Mouse (Mus musculus) lung, postnatal 0 days (tissue): ENCODE measurements around the gene Tbccd1. TPM values are rescaled to one million over a fixed set of nuclear protein-coding genes. Genes with fewer than 3 reads are reported as not detected.

Experiments used
- ATAC-seq: fragments of 200-750 bp; cut with Nextera tagmentation; 2 replicates; pipeline ENCODE4 v1.8.0; 2017; ENCODE audit warnings: moderate library complexity
- DNase-seq: peaks from one replicate; pipeline ENCODE4 v3.0.0-alpha.2; 2016; ENCODE audit warnings: low spot score
- H3K27ac ChIP-seq: fragments of 300-500 bp; sonication (generic); 2 replicates; pipeline ENCODE4 v1.5.1; 2014; ENCODE audit warnings: antibody characterized with exemption, mild to moderate bottlenecking, low read length, mixed read lengths
- H3K27me3 ChIP-seq: fragments of 300-500 bp; sonication (generic); replicated peaks from 2 replicates; pipeline ENCODE4 v1.6.1; 2014; ENCODE audit warnings: low read length, mixed read lengths; ENCODE audit not compliant: insufficient read depth
- H3K36me3 ChIP-seq: fragments of 300-500 bp; sonication (generic); 2 replicates; pipeline ENCODE4 v1.6.1; 2014; ENCODE audit warnings: low read length, mixed read lengths; ENCODE audit not compliant: insufficient read depth
- H3K4me1 ChIP-seq: fragments of 300-500 bp; sonication (generic); 2 replicates; pipeline ENCODE4 v1.6.1; 2014; ENCODE audit warnings: antibody characterized with exemption, low read depth, low read length, mixed read lengths; ENCODE audit not compliant: insufficient read depth
- H3K4me2 ChIP-seq: fragments of 300-500 bp; sonication (generic); replicated peaks from 2 replicates; pipeline ENCODE4 v1.6.1; 2014; ENCODE audit warnings: low read depth, mild to moderate bottlenecking, low read length, moderate library complexity, mixed read lengths
- H3K4me3 ChIP-seq: fragments of 300-500 bp; sonication (generic); 2 replicates; pipeline ENCODE4 v1.5.1; 2014; ENCODE audit warnings: low read depth, low read length
- H3K9ac ChIP-seq: fragments of 300-500 bp; sonication (generic); replicated peaks from 2 replicates; pipeline ENCODE4 v1.6.1; 2014; ENCODE audit warnings: low read depth, mild to moderate bottlenecking
- H3K9me3 ChIP-seq: fragments of 300-500 bp; sonication (generic); 2 replicates; pipeline ENCODE4 v1.6.1; 2016; ENCODE audit warnings: low read length, mixed read lengths
- CTCF ChIP-seq: IDR thresholded peaks from 2 replicates; pipeline ENCODE4 v1.5.1; 2016; ENCODE audit warnings: antibody characterized with exemption, mild to moderate bottlenecking
- EP300 ChIP-seq: IDR thresholded peaks from 2 replicates; pipeline ENCODE4 v1.6.1; 2016; ENCODE audit warnings: antibody characterized with exemption, mild to moderate bottlenecking, control low read depth
- WGBS: fragments of 180-500 bp; shearing (Covaris S2); extraction: QIAGEN DNeasy Blood & Tissue Kit; methylation state at CpG from one replicate; pipeline ENCODE4 v1.1.7; 2014; 5-methylcytosine and 5-hydroxymethylcytosine counted together
- polyA plus RNA-seq: library from polyadenylated mRNA; unstranded; fragments of >200 nt; fragmentation: Nextera tagmentation; extraction: Ambion mirVana; gene quantifications from 2 replicates; pipeline ENCODE4 v1.2.1, GENCODE M21; 2015

Gene Tbccd1
- polyA plus RNA-seq, 1 experiment from 2014 or later: 16.0 TPM

DNA sequence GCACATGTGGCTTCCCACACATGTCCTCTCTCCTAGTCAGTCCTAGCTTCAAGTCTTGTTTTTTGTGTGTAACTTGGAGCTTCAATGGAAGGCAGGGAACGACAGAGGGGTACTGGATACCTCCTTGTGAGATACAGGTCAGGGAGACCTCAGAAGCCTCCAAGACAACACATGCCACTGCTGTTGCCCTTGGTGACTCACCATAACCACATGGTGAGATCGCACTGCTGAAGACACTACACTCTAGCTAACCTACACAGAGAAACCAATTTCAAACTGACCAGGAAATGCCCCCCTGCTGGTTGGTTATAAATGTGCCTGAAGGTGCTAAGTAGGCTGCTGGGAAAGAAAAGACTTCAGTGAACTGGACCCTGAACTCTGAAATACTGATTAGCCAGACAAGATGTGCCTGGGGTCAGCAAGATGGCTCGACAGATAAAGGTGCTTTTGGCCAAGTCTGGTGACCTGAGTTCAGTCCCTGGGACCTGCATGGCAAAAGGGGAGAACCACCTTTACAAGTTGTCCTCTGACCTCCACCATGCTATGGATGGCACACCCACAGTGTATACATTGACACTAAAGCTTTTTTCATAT is 24.4 kb downstream of the Tbccd1 start:
- Histone ChIP-seq H3K9ac (no peak overlapping the region), H3K36me3 (peaks cover 5% of the 10 kb centered on the region), H3K4me1 (no peaks in the 10 kb centered on the region), H3K27ac (no peak overlapping the region), H3K4me3 (no peak overlapping the region), H3K9me3 (no peaks in the 10 kb centered on the region), H3K4me2 (no peak overlapping the region), H3K27me3 (no peaks in the 10 kb centered on the region)
- TF ChIP-seq CTCF: no peak
- TF ChIP-seq EP300: no peak
- no peak for DNase-seq
- 95% methylated on average over 3 of the region's 3 CpGs for WGBS
- ATAC-seq: no peak

DNA sequence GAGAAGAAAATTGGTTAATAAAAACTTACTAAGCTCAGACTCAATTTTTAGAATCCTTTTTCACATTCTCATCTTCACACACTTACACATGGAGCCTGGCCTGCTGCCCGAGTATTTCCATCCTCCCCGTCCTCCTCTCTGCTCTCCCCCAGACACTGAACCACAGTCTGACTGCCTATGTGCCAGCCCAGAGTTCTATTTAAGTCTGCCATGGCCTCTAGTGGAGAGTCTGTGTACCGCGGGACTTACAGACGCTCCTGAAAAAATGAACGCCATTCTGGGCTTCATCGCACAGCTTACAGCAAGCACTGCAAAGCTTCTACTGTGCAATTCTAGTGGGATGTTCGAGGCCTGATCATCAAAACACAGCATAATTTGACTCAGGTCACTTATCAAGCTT is 36.7 kb downstream of the Tbccd1 start:
- Histone ChIP-seq H3K9me3 (no peaks in the 10 kb centered on the region), H3K4me2 (no peak overlapping the region), H3K4me3 (no peak overlapping the region), H3K36me3 (peaks cover 7% of the 10 kb centered on the region; the same call in 1 of the 2 replicates), H3K9ac (no peak overlapping the region), H3K27me3 (no peaks in the 10 kb centered on the region), H3K27ac (no peak overlapping the region), H3K4me1 (no peaks in the 10 kb centered on the region)
- peak; percentile 5 for DNase-seq
- 0 out of 2 replicates have a peak, but pooled peaks have one; percentile 28 for ATAC-seq
- TF ChIP-seq CTCF (peak; percentile 58), EP300 (no peak)
- WGBS: 43% methylated on average over 8 of the region's 8 CpGs

DNA sequence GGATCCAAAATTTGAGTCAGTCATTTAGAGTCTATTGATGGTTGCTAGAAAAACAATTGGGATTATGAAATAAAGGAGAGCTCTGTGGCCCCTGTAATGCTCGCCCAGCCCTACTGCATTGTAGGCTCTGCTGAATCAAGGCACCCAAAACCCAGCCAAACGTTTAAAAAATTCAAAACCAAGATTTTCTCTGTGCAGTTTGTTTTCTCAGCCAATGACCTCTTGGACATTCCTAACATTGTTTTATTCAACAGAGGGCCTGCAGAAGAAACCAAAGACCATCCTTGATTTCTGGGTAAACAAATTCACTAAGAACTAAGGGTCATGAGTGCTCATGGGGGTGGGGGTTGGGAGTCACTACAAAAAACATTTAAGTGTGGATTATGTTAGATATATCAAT is 46.0 kb downstream of the Tbccd1 start, which contains the start of gene Crygs:
TSS of gene Crygs (minus strand) at position 101 of the 400 bp plus-strand sequence.
- no peaks in the 10 kb centered on the region for H3K27me3 ChIP-seq
- ATAC-seq: no peak
- H3K36me3 ChIP-seq: no peaks in the 10 kb centered on the region
- no peaks in the 10 kb centered on the region for H3K4me1 ChIP-seq
- no peak within 1 kb of the TSS for H3K9ac ChIP-seq
- H3K4me2 ChIP-seq: no peak within 1 kb of the TSS
- DNase-seq: no peak
- no peak within 1 kb of the TSS for H3K27ac ChIP-seq
- TF ChIP-seq EP300: no peak
- TF ChIP-seq CTCF: no peak
- 42% methylated on average over 2 of the region's 2 CpGs for WGBS
- no peak within 1 kb of the TSS for H3K4me3 ChIP-seq
- no peaks in the 10 kb centered on the region for H3K9me3 ChIP-seq

DNA sequence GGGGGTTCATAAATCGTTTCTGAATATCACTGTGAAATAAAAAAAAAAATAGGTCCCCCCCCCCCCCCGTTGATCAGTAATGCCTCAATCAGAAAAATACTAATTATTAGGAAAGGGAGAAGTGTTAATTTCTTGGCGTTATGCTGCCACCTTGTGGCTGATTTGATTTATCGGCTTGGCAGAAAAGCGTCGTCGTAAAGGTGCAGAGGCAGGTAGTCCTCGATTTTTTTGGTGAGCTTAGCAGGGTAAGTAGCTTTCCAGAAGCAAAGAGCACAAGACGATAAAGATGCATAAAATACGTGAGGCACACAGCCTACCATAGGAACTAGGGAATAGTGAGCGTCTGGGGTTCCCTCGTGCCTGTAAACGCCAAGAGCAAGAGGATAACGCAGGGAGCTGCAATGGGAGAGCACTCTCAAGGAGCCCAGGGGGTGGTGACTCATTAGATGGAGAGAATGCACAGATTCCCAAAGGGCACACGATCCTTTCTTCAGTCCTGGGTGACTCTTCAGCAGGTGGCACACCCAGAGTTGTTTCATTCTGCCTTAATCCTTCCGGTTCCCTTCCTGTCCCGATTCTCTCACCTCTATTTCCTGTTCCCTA is 49.9 kb downstream of the Tbccd1 start:
- DNase-seq: peak; percentile 57
- H3K27me3 ChIP-seq: no peaks in the 10 kb centered on the region
- TF ChIP-seq EP300: no peak
- peak; percentile 75 for TF ChIP-seq CTCF

DNA sequence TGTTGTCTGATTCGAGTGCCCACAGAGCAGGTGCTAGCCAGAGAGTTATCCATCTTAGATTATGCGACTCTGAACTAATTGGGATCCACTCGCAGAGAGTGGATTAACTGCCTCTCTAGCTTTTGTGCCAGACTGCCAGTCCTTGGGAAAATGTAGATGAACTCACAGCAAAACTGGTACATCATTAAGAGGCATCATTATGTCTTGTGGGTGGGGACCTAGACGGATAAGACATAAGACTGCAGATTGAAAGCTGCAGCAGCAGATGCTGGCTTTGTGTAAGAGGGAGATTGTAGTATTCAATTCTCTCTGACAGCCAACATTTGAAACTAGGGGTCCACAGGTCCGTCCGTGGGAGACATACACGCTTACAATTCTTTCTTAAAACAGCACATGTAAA is 54.7 kb downstream of the Tbccd1 start:
- no peak for TF ChIP-seq EP300
- no peak for TF ChIP-seq CTCF
- WGBS: 79% methylated on average over 7 of the region's 7 CpGs
- H3K27ac ChIP-seq: no peak overlapping the region
- H3K9me3 ChIP-seq: no peaks in the 10 kb centered on the region
- no peak overlapping the region for H3K4me2 ChIP-seq
- H3K4me1 ChIP-seq: no peaks in the 10 kb centered on the region
- no peak overlapping the region for H3K9ac ChIP-seq
- no peak for ATAC-seq
- H3K27me3 ChIP-seq: no peaks in the 10 kb centered on the region
- no peak overlapping the region for H3K4me3 ChIP-seq
- no peak for DNase-seq
- H3K36me3 ChIP-seq: no peaks in the 10 kb centered on the region

More for the DNA sequence above, 49.9 kb downstream of the Tbccd1 start:
- Histone ChIP-seq H3K4me2 (peak overlapping the region; percentile 33; the same call in 1 of the 2 replicates), H3K9me3 (no peaks in the 10 kb centered on the region), H3K27ac (no peak overlapping the region), H3K9ac (no peak overlapping the region), H3K4me1 (no peaks in the 10 kb centered on the region), H3K4me3 (no peak overlapping the region), H3K36me3 (no peaks in the 10 kb centered on the region)
- 10% methylated on average over 17 of the region's 17 CpGs for WGBS
- no peak for ATAC-seq

DNA sequence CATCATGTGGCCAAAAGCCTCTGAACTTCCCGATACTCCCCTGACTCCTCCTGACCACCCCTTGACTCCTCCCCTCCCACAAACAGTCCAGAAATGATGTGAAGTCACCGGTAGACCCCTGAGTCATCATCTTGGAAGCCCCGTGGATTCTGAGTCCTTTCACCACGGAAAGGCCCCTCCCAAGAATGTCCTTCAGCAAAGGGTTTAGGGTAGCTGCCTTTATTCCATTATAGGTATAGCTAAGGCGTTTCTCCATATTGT is 56.7 kb downstream of the Tbccd1 start:
- Histone ChIP-seq H3K4me1 (no peaks in the 10 kb centered on the region), H3K27ac (no peak overlapping the region), H3K9ac (no peak overlapping the region), H3K4me3 (no peak overlapping the region), H3K36me3 (no peaks in the 10 kb centered on the region), H3K4me2 (no peak overlapping the region), H3K27me3 (no peaks in the 10 kb centered on the region), H3K9me3 (no peaks in the 10 kb centered on the region)
- DNase-seq (no peak), ATAC-seq (no peak)
- TF ChIP-seq EP300 (no peak), CTCF (no peak)
- 59% methylated on average over 5 of the region's 5 CpGs for WGBS
